Mouse (Mus musculus): ENCODE measurements at regions not wholly inside any gene's neighbourhood (a gene's known extent, or its start where the extent isn't known, plus 50 kb on each side); places are given as distances from the start of the nearest gene placed in this dataset.

- TF ChIP-seq CTCF (IDR thresholded peaks at IDR 0.05; ENCODE audit: low read depth), result no peak
- no peak for TF ChIP-seq EP300 (optimal IDR thresholded peaks at IDR 0.05)
Measured at GRCm38 (mm10) chr3:150784576-150784975, 653.1 kb upstream of the Adgrl4 start.

Measured in stomach, postnatal 0 days (tissue).